Mouse (Mus musculus) liver, adult 2 months (tissue): ENCODE results near the gene Chrnd. TPM values are rescaled to one million over a fixed set of nuclear protein-coding genes. Genes with fewer than 3 reads are reported as not detected.
A peak's percentile ranks its signal among the peaks of the same experiment; 100 is the strongest.

Source experiments
- DNase-seq: peaks from one replicate; pipeline ENCODE4 v3.0.0-alpha.2; 2011; ENCODE audit warnings: low read depth, low spot score; ENCODE audit errors: extremely low read depth
- H3K27ac ChIP-seq: fragments of 200-500 bp; replicated peaks from 2 replicates; pipeline ENCODE4 v1.5.1; 2012; ENCODE audit warnings: low read depth, mild to moderate bottlenecking, control low read depth, inconsistent platforms, low read length; ENCODE audit not compliant: insufficient read depth
- H3K27me3 ChIP-seq: fragments of 200-500 bp; 2 replicates; pipeline ENCODE4 v1.6.1; 2012; ENCODE audit warnings: mild to moderate bottlenecking, moderate library complexity, low read length, inconsistent platforms; ENCODE audit not compliant: control insufficient read depth, insufficient read depth
- H3K36me3 ChIP-seq: fragments of 200-500 bp; 2 replicates; pipeline ENCODE4 v1.6.1; 2012; ENCODE audit warnings: low read length, inconsistent platforms; ENCODE audit not compliant: control insufficient read depth, insufficient read depth
- H3K4me1 ChIP-seq: fragments of 200-500 bp; 2 replicates; pipeline ENCODE4 v1.6.1; 2011; ENCODE audit warnings: low read length; ENCODE audit not compliant: control insufficient read depth, insufficient read depth
- H3K4me3 ChIP-seq: fragments of 200-500 bp; 2 replicates; pipeline ENCODE4 v1.5.1; 2011; ENCODE audit warnings: low read depth, mild to moderate bottlenecking, control low read depth, low read length, moderate library complexity; ENCODE audit not compliant: insufficient read depth
- H3K79me2 ChIP-seq: fragments of 200-500 bp; 2 replicates; pipeline ENCODE4 v1.6.1; 2012; ENCODE audit warnings: inconsistent platforms, mild to moderate bottlenecking, low read length, moderate library complexity; ENCODE audit not compliant: control insufficient read depth, insufficient read depth
- H3K9ac ChIP-seq: fragments of 200-500 bp; 2 replicates; pipeline ENCODE4 v1.6.1; 2012; ENCODE audit warnings: low read depth, mild to moderate bottlenecking, control low read depth, inconsistent platforms, low read length
- CTCF ChIP-seq: fragments of 200-500 bp; IDR thresholded peaks from 2 replicates; pipeline ENCODE4 v1.5.1; 2011; ENCODE audit warnings: low read depth, low read length, control low read depth
- POLR2A ChIP-seq: fragments of 200-500 bp; IDR thresholded peaks from 2 replicates; pipeline ENCODE4 v1.6.1; 2011; ENCODE audit warnings: low read length, control low read depth; ENCODE audit not compliant: insufficient read depth; ENCODE audit errors: extremely low read depth
- WGBS: fragments of 180-500 bp; shearing (Covaris S2); methylation state at CpG from one replicate; pipeline ENCODE4 v1.1.7; 2018; 5-methylcytosine and 5-hydroxymethylcytosine counted together
- polyA plus RNA-seq: library from polyadenylated mRNA; depleted of rRNA; stranded (reverse); fragments of >200 nt; gene quantifications from 2 replicates; pipeline ENCODE4 v1.2.3, GENCODE M21; 2012
- total RNA-seq: library from RNA; depleted of rRNA; stranded (reverse); fragments of >200 nt; gene quantifications from 2 replicates; pipeline ENCODE4 v1.2.3, GENCODE M21; 2014

The Chrnd gene
- total and polyA plus RNA-seq, 2 experiments: not detected

GRCm38 (mm10) chr1:87180896-87181295 is 9.5 kb upstream of the Chrnd start:
- 53% methylated on average over 5 of the region's 5 CpGs for WGBS
- H3K79me2 ChIP-seq: no peaks in the 10 kb centered on the region
- no peak overlapping the region for H3K4me3 ChIP-seq
- H3K36me3 ChIP-seq: no peaks in the 10 kb centered on the region
- H3K9ac ChIP-seq: no peak overlapping the region
- H3K27me3 ChIP-seq: peaks cover 5% of the 10 kb centered on the region; the same call in 1 of the 2 replicates
- TF ChIP-seq POLR2A (no peak), CTCF (no peak)
- DNase-seq: no peak
- no peaks in the 10 kb centered on the region for H3K4me1 ChIP-seq
- H3K27ac ChIP-seq: no peak overlapping the region

- no peaks in the 10 kb centered on the region for H3K36me3 ChIP-seq
- no peak within 1 kb of the TSS for H3K4me3 ChIP-seq
- WGBS: 66% methylated on average over 9 of the region's 9 CpGs
- TF ChIP-seq CTCF (no peak), POLR2A (no peak)
- H3K4me1 ChIP-seq: peaks cover 5% of the 10 kb centered on the region; the same call in 1 of the 2 replicates
- DNase-seq: no peak
- H3K9ac ChIP-seq: no peak within 1 kb of the TSS
- no peaks in the 10 kb centered on the region for H3K79me2 ChIP-seq
- no peak within 1 kb of the TSS for H3K27ac ChIP-seq
- H3K27me3 ChIP-seq: peaks cover 12% of the 10 kb centered on the region; the same call in 1 of the 2 replicates
Observed at GRCm38 (mm10) chr1:87183013-87183412, 7.4 kb upstream of the Chrnd start, which contains the start of gene Prss56. Gene Prss56 (plus strand): TSS chr1:87183313.

GRCm38 (mm10) chr1:87183998-87184750 is 6.2 kb upstream of the Chrnd start:
- H3K27me3 ChIP-seq: peaks cover 12% of the 10 kb centered on the region; the same call in 1 of the 2 replicates
- no peak for DNase-seq
- H3K79me2 ChIP-seq: no peaks in the 10 kb centered on the region
- no peak overlapping the region for H3K4me3 ChIP-seq
- no peak for TF ChIP-seq CTCF
- TF ChIP-seq POLR2A: no peak
- no peak overlapping the region for H3K9ac ChIP-seq
- H3K4me1 ChIP-seq: peaks cover 5% of the 10 kb centered on the region; the same call in 1 of the 2 replicates
- 28% methylated on average over 15 of the region's 15 CpGs for WGBS
- H3K27ac ChIP-seq: no peak overlapping the region
- no peaks in the 10 kb centered on the region for H3K36me3 ChIP-seq

- H3K4me3 ChIP-seq: no peak overlapping the region
- H3K27ac ChIP-seq: no peak overlapping the region
- H3K4me1 ChIP-seq: peaks cover 5% of the 10 kb centered on the region; the same call in 1 of the 2 replicates
- 11% methylated on average over 20 of the region's 20 CpGs for WGBS
- TF ChIP-seq POLR2A (no peak), CTCF (peak; percentile 92)
- H3K79me2 ChIP-seq: no peaks in the 10 kb centered on the region
- no peak overlapping the region for H3K9ac ChIP-seq
- no peaks in the 10 kb centered on the region for H3K36me3 ChIP-seq
- H3K27me3 ChIP-seq: peaks cover 12% of the 10 kb centered on the region; the same call in 1 of the 2 replicates
- peak; percentile 41 for DNase-seq
Observed at GRCm38 (mm10) chr1:87184751-87185139, 5.7 kb upstream of the Chrnd start.

GRCm38 (mm10) chr1:87185526-87185925 is 4.9 kb upstream of the Chrnd start:
- Histone ChIP-seq H3K27ac (no peak overlapping the region), H3K36me3 (no peaks in the 10 kb centered on the region), H3K4me3 (no peak overlapping the region), H3K27me3 (peaks cover 12% of the 10 kb centered on the region; the same call in 1 of the 2 replicates), H3K79me2 (no peaks in the 10 kb centered on the region), H3K9ac (no peak overlapping the region), H3K4me1 (peaks cover 5% of the 10 kb centered on the region; the same call in 1 of the 2 replicates)
- TF ChIP-seq CTCF (no peak), POLR2A (no peak)
- WGBS: 28% methylated on average over 13 of the region's 13 CpGs
- no peak for DNase-seq
